Mouse (Mus musculus) ES-Bruce4 (cell line): Measurements from ENCODE around the gene Slc25a11. TPM values are rescaled to one million over a fixed set of nuclear protein-coding genes. Genes with fewer than 3 reads are reported as not detected.

Experiments
- H3K27ac ChIP-seq: 2 replicates; pipeline ENCODE4 v1.5.1; 2012; ENCODE audit warnings: low read length, inconsistent platforms; ENCODE audit not compliant: insufficient read depth
- H3K27me3 ChIP-seq: 2 replicates; pipeline ENCODE4 v1.6.1; 2012; ENCODE audit warnings: mild to moderate bottlenecking, low read length, inconsistent platforms; ENCODE audit not compliant: control insufficient read depth, poor library complexity, insufficient read depth, severe bottlenecking
- H3K36me3 ChIP-seq: 2 replicates; pipeline ENCODE4 v1.6.1; 2012; ENCODE audit warnings: inconsistent platforms, mild to moderate bottlenecking, low read length, moderate library complexity; ENCODE audit not compliant: control insufficient read depth, poor library complexity, insufficient read depth, severe bottlenecking
- H3K4me1 ChIP-seq: one replicate; pipeline ENCODE4 v1.8.1; 2011; ENCODE audit warnings: low read length; ENCODE audit not compliant: control insufficient read depth, insufficient read depth
- H3K4me3 ChIP-seq: 2 replicates; pipeline ENCODE4 v1.5.1; 2011; ENCODE audit warnings: low read depth, mild to moderate bottlenecking, low read length
- H3K9ac ChIP-seq: 2 replicates; pipeline ENCODE4 v1.6.1; 2012; ENCODE audit warnings: low read depth, mild to moderate bottlenecking, inconsistent platforms; ENCODE audit not compliant: poor library complexity, severe bottlenecking
- H3K9me3 ChIP-seq: replicated peaks from 2 replicates; pipeline ENCODE4 v1.6.1; 2012; ENCODE audit warnings: mild to moderate bottlenecking, low read length, inconsistent platforms; ENCODE audit not compliant: control insufficient read depth, poor library complexity, insufficient read depth, severe bottlenecking
- CTCF ChIP-seq: IDR thresholded peaks from one replicate; pipeline ENCODE4 v1.8.1; 2011; ENCODE audit warnings: low read depth, low read length
- EP300 ChIP-seq: IDR thresholded peaks from 2 replicates; pipeline ENCODE4 v1.6.1; 2011; ENCODE audit warnings: low read depth, low read length; ENCODE audit not compliant: insufficient read depth
- POLR2A ChIP-seq: IDR thresholded peaks from one replicate; pipeline ENCODE4 v1.8.1; 2011; ENCODE audit warnings: low read length; ENCODE audit not compliant: insufficient read depth
- polyA plus RNA-seq: library from polyadenylated mRNA; stranded (reverse); fragments of >200 nt; gene quantifications from 2 replicates; pipeline ENCODE4 v1.2.4, GENCODE M21; 2011; ENCODE audit warnings: low read depth; ENCODE audit not compliant: missing spikeins, insufficient read depth, insufficient read length

Slc25a11 gene
- polyA plus RNA-seq, 1 experiment = 45.0 TPM

DNA sequence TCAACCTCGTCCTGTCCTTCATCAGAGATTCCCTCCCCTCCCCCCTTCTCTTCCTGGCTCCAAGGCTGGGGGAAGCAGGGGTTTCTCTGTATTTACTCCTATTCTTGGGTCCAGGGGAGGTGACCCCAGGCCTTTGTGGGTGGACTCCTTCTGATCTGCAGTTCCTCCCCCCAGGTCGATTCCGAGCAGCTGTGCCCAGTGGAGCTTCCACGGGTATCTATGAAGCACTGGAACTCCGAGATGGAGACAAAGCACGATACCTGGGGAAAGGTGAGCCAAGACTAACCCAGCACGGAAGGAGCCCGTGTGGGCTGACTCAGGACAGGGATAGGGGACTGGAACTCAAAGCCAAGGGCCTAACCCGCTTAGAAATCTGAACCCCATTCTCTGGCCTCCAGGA, 10.7 kb upstream of the Slc25a11 start:
- no peaks in the 10 kb centered on the region for H3K27me3 ChIP-seq
- no peak overlapping the region for H3K27ac ChIP-seq
- TF ChIP-seq CTCF (no peak), POLR2A (no peak), EP300 (no peak)
- H3K36me3 ChIP-seq = peaks cover 12% of the 10 kb centered on the region
- no peak overlapping the region for H3K4me3 ChIP-seq
- no peak overlapping the region for H3K9ac ChIP-seq
- H3K9me3 ChIP-seq = no peaks in the 10 kb centered on the region
- H3K4me1 ChIP-seq = no peaks in the 10 kb centered on the region

DNA sequence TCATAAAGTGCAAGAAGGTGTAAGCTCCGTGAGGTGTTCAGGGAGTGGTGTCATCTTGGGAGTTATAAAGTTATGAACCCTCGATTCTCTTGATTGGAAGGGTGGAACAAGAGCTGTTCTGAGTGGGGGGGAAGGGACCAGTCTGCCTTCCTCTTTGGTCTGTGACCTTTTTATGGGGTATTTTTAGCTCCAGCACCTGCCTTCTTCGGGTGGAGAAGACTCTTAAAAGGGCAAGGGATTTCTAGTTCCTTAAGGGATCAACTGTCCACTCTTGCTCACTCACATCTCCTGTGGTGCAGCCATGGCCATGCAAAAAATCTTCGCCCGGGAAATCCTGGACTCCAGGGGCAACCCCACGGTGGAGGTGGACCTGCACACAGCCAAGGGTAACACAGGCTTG, 10.3 kb upstream of the Slc25a11 start:
- no peaks in the 10 kb centered on the region for H3K27me3 ChIP-seq
- H3K9ac ChIP-seq = no peak overlapping the region
- no peaks in the 10 kb centered on the region for H3K9me3 ChIP-seq
- TF ChIP-seq EP300 (no peak), CTCF (no peak), POLR2A (no peak)
- H3K4me1 ChIP-seq = no peaks in the 10 kb centered on the region
- no peak overlapping the region for H3K27ac ChIP-seq
- peaks cover 12% of the 10 kb centered on the region for H3K36me3 ChIP-seq
- H3K4me3 ChIP-seq = no peak overlapping the region

DNA sequence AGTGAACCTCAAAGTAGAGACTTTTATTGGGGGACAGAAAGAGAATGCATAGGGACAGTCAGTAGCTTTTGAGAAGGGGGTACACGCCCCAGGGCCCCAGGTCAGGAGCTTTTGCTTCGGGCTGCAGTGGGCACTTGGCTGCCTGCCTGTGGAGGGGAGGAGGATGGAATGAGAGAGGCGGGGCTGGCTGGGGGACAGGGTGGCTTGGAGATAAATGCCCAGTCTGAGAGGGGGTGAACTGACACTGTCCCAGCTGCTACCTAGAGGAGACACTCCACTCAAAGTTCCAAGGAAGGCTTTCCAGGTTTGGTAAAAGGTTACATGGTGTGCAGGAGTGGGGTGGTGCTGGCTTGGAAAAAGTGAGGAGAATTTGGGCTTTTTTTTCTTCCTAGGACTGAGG, 9.7 kb upstream of the Slc25a11 start, which contains the start of gene Eno3:
Gene Eno3 (plus strand): TSS at position 239 of the 400 bp plus-strand sequence.
- no peak for TF ChIP-seq POLR2A
- TF ChIP-seq CTCF = no peak
- no peak for TF ChIP-seq EP300
- no peaks in the 10 kb centered on the region for H3K27me3 ChIP-seq
- peaks cover 12% of the 10 kb centered on the region for H3K36me3 ChIP-seq
- peak within 1 kb of the TSS; percentile 92 for H3K4me3 ChIP-seq
- peak within 1 kb of the TSS; percentile 97 for H3K27ac ChIP-seq
- H3K9ac ChIP-seq = peak within 1 kb of the TSS; percentile 100
- no peaks in the 10 kb centered on the region for H3K9me3 ChIP-seq
- no peaks in the 10 kb centered on the region for H3K4me1 ChIP-seq

DNA sequence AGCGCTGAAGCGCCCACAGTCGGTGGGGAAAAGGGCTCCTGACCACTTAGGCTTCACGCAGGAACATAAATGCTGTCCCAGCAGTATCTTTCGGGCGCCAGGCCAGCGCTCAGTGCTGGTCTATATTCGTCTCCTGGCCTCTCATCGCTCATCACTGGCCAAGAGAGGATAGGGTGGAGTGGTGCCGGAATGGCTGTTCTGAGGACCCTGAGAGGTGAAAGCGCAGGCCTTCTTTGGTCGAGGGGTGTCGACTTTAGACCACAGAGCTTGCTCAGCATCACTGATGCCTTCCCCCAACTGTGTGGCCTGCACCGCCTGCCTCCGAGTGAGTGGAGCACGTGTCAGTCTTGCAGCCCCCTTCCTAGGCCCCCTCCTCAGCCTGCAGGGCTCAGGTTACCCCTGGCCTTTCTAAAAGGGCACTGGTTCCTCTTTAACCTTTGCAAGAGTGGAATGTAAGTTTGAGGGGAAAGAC, 9.2 kb upstream of the Slc25a11 start:
- H3K9ac ChIP-seq = peak overlapping the region; percentile 100
- TF ChIP-seq POLR2A (no peak), CTCF (no peak), EP300 (no peak; the same call in 1 of the 2 replicates)
- H3K36me3 ChIP-seq = peaks cover 15% of the 10 kb centered on the region
- H3K27ac ChIP-seq = peak overlapping the region; percentile 97
- peak overlapping the region; percentile 92 for H3K4me3 ChIP-seq
- no peaks in the 10 kb centered on the region for H3K27me3 ChIP-seq
- no peaks in the 10 kb centered on the region for H3K9me3 ChIP-seq
- no peaks in the 10 kb centered on the region for H3K4me1 ChIP-seq

DNA sequence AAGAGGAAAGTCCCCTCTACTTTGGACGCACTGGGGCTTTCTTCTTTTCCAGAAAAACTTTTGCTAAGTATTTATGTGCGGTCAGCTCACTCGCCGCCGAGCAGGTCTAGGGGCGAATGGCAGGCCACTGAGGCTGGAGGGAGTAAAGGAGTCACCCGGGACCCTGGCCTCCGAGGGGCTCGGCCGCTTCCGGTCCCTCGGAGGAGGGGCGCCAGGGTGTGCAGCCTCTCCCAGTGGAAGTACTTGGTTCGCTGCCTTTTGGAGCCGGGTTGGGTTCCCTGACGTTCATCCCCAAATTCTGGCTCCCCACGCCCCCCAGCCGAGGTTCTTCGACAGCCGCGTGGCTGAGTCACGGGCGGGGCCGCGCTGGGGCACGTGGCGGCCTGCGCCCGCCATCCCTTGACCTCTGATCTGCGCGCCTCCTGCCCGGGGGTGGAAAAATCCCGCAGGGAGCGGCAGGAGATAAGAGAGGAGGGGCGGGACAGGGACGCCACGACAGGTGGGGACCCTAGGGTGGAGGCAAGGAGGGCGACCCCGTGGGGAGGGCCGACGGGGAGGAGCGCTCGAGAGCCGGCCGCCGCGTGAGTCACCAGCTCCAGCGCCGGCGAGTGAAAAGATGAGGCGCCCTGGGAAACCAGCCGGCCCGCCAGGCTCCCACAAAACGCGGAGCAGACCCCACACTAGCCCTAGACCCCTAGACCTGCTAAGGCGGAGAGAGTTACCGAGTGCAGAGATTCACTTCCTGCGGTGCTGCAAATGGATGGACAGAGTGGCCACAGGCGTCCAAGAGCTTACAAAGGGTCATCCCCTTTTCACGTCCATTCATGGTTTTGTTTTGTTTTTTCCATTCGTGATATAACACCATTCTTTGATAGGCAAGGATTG, 8.5 kb upstream of the Slc25a11 start:
- Histone ChIP-seq H3K4me1 (no peaks in the 10 kb centered on the region), H3K9ac (peak overlapping the region; percentile 100), H3K4me3 (peak overlapping the region; percentile 92), H3K9me3 (no peaks in the 10 kb centered on the region), H3K36me3 (peaks cover 22% of the 10 kb centered on the region), H3K27me3 (no peaks in the 10 kb centered on the region), H3K27ac (peak overlapping the region; percentile 97)
- TF ChIP-seq CTCF = no peak
- no peak for TF ChIP-seq POLR2A
- no peak for TF ChIP-seq EP300

DNA sequence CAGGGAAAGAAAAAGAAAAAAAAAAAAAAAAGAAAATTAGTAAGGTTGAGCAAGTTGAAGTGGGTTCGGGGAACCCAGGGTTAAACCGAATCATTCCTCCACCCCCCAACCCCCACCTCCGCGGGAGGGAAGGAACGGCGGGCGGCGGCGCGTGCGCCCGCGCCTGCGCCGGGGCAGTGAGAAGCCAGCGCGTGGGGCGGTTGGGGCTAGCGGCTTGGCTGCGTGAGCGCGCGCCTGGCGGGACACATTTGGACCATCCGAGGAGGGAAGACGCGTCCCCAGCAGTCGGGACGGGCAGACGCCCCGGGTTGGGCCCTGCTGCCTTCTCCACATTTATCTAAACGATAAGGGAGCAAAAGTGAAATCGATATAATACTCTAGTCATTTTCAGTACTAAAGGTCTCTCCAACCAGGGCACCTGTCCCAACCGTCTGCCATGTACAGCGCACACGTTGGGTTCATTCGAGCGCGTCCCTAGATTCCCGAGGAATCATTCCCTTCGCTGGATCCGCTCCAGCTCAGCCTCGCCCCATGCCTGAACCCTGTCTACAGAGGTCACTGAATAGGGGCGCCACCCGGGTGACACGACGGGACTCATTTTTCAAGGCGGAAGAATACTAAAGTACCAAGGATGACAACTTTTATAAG, 7.8 kb upstream of the Slc25a11 start:
- peak overlapping the region; percentile 92 for H3K4me3 ChIP-seq
- H3K27me3 ChIP-seq = no peaks in the 10 kb centered on the region
- H3K36me3 ChIP-seq = peaks cover 30% of the 10 kb centered on the region
- no peaks in the 10 kb centered on the region for H3K9me3 ChIP-seq
- peak overlapping the region; percentile 97 for H3K27ac ChIP-seq
- H3K9ac ChIP-seq = peak overlapping the region; percentile 100
- no peak for TF ChIP-seq POLR2A
- no peak for TF ChIP-seq EP300
- no peak for TF ChIP-seq CTCF
- H3K4me1 ChIP-seq = no peaks in the 10 kb centered on the region
